Mouse (Mus musculus) hindlimb bud, embryonic 11.5 days (tissue): Measurements from ENCODE around the gene Thap7.

ENCODE experiments used
- DNase-seq: peaks from one replicate; pipeline ENCODE4 v3.0.0-alpha.2; 2012; ENCODE audit warnings: low read depth, low spot score; ENCODE audit errors: extremely low spot score

Gene Thap7

DNA sequence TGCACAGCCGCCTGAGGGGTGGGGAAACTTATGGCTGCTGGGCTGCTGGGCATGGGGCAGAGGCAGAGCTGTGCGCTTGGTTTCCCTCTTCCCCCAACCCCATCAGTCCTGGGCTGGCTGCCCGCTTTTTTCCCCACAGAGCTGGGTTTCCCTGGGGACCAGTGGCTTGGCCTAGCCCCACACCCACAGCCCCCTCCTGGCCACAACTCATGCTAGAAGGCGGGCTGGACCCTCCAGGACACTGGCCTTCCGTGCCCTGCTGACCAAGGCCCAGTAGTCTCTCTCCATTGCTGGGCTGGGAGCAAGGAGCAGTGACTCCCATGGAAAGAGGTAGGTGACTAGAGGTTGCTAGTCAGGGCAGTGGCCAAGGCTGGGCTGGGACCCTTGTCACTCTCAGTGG lies 39.8 kb downstream of the Thap7 start:
- no peak for DNase-seq

GRCm38 (mm10) chr16:17489469-17490111 lies 41.3 kb downstream of the Thap7 start, which contains the start of gene Aifm3:
Gene Aifm3, plus strand, starts transcription at chr16:17489611.
- no peak for DNase-seq

DNA sequence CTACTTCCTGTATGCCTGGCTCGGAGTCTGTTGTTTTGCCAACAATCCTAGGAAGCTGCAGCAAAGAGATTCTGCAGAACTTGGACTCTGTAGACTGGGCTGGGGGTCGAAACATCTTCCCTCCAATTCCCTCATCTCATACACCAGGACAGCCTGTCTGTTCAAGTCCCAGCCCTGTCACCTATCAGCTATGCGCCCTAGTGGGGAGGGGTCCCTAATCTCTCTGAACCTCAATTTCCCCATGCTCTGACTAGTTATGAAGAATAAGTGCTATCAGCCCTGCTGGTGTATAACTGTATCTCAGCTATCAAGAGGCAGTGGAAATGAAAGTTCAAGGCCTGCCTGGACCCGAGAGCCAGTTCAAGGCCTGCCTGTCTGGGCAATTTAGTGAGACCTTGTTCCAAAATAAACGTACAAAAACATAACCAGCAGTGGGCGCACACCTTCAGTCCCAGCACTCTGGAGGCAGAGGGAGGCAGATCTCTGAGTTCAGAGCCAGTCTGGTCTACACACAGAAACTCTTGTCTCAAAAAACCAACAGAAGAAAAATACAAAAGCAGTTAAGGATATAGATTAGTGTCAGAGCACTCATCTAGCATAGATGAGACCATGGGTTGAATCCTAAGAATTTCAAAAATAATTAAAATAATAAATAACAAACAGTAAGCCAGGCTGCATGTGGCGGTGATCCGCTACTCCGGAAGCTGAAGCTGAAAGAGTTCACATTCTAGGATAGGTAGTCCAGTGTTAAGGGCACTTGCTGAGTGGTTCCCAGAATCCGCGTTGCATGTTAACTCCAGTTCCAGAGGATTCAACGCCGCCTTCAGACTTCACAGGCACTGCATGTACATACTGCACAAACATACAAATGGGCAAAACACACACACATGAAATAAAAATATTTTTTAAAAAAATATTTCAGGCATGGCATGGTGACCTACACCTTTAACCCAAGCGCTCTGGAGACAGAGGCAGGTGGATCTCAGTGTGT lies 42.2 kb downstream of the Thap7 start:
- no peak for DNase-seq

GRCm38 (mm10) chr16:17486505-17486904 lies 44.4 kb downstream of the Thap7 start:
- DNase-seq: no peak

DNA sequence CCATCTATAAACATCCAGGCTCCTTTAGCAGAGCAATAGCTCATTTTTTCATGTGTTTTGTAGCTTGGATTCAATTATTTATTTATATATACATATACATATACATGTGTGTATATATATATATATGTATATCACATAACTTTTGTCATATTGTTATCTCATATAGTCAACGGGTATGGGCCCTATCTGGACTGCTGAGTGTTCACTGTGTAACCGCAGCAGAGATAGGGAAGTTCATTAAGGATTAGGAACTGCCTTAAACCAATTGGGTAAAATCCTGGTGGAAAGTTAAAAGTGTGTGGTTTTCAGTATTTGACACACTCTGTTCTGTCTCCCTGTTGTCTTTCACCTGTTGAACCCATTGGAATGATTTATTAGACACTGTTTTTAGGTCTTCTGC lies 49.5 kb downstream of the Thap7 start:
- no peak for DNase-seq

DNA sequence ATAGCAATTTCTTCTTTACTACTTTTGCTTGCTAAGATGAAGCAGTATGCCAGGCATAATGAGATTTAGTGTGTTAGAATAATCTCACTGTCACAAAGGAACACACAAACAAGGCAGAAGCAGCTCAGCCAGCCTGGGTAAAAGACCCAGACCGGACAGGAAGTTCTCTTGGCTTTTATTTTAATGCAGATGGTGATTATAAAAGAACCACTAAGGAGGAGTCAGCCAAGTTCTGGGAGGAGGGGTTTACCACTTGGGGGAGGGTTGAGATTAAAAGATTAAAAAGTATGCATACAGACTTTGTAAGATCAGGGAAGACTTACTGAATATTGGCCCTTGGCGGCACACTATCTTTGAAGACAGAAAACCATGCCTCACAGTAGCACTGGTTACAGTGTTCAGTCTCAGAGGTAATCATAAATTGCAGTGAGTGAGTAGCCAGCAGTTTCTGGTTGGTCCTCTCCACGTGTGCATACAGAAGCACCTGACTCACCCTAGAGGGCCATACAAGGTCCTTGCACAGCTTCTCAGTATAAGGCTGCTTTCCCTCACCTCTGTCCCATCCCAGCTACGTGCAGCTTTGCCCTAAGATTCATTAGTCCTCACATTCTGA lies 52.5 kb downstream of the Thap7 start:
- no peak for DNase-seq
